Mouse (Mus musculus): Measurements from ENCODE around the gene Srebf2.
"Not testable (repeated sequence)": the region's sequence is repeated elsewhere in the genome, so short reads cannot be mapped to it uniquely, and the experiment has no call there.

The Srebf2 gene

DNA sequence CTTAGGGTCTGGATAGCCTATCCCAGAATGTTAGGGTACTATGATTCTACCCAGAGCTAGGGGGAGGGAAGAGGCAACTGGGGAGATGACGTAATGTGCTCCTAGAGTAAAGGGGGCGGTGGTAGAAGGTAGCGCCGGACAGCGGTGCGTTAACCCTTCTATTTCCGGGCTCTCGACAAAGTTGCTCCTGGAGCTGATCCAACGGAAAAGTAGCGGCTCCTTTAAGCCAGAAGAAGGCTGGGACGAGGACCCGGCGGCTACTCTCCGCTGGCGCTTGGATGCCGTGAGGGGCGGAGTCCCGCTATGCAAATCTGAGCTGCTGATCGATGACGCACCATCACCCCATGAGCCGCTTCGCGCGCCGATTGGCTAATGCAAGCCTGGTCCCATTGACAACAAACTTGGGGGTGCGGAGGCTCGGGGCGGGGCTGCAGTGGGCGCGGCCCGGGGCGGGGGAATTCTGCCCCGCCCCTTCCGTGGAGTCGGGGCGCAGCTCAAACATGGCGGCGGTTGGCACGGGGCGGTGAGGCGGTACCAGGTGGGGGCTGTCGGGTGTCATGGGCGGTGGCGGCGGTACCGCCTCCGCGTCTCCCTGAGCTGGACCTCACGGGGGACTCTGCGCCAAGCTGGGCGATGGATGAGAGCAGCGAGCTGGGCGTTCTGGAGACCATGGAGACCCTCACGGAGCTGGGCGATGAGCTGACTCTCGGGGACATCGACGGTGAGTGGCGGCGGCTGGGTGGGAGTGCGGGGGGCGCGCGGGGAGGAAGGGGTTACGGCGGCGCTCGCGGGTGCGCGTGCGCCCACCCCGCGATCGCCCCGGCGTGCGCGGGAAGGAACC, at the start of gene Srebf2:
Gene Srebf2, plus strand, starts transcription at position 412 of the 841 bp plus-strand sequence.
- DNase-seq = peak; percentile 99

DNA sequence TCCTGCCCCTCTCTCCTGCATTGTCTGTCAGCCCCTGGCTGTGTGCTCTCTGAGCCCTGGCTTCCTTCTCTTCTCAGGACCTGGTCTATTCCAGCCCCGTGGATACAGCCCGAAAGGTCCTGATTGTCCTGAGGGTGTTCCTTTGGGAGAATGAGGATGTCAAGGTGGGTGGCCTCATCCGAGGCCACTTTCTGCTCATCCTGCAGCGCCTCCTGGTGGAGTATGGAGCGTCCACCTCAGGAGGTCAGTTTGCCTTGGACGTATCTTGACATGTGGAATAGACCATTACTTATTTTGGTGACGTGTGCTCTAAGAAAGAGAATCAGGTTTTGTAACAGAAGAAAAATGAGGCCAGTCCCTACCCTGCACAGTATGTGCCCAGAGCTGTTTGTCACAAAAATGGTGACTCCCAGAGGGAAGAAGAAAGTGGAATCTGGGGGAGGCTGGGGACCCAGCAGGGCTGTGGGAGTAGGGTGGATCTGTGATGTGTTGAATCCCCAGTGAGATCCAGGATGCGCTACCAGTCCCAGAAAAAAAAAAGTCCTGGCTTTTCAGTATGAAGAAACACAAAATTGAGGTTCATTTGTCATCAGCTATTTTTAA, 39.9 kb upstream of the Srebf2 start:
- peak; percentile 52 for DNase-seq

DNA sequence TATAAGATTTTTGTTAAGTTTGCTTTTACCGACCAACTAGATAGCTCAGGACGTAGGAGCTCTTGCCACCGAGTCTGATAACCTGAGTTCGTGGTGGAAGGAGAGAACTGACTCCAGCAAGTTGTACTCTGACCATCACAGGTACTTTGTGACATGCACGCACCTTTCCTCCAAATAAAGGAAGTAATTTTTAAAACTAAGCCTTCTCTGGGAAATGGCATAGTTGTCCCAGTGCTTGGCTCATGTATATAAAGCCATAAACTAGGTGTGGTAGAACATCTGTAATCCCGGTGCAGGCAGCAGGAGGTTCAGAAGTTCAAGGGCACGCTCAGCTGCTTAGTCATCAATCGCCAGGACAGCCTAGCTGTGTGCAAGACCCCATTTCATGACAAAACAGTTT, 26.4 kb upstream of the Srebf2 start:
- no peak for DNase-seq

DNA sequence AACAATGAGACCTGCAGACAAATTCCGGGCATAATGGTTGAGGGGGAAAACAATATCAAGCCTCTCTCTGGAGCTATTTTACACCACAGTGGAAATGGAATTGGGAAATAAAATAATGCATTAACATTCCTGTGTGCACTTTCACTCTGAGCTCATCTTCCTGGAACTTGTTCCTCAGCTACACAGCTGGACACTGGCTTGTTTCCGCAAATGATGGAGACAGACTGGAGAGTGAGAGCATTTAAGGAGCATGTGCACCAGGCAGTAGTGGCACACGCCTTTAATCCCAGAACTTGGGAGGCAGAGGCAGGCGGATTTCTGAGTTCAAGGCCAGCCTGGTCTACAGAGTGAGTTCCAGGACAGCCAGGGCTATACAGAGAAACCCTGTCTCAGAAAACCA, 20.3 kb upstream of the Srebf2 start:
- DNase-seq = not testable (repeated sequence)

DNA sequence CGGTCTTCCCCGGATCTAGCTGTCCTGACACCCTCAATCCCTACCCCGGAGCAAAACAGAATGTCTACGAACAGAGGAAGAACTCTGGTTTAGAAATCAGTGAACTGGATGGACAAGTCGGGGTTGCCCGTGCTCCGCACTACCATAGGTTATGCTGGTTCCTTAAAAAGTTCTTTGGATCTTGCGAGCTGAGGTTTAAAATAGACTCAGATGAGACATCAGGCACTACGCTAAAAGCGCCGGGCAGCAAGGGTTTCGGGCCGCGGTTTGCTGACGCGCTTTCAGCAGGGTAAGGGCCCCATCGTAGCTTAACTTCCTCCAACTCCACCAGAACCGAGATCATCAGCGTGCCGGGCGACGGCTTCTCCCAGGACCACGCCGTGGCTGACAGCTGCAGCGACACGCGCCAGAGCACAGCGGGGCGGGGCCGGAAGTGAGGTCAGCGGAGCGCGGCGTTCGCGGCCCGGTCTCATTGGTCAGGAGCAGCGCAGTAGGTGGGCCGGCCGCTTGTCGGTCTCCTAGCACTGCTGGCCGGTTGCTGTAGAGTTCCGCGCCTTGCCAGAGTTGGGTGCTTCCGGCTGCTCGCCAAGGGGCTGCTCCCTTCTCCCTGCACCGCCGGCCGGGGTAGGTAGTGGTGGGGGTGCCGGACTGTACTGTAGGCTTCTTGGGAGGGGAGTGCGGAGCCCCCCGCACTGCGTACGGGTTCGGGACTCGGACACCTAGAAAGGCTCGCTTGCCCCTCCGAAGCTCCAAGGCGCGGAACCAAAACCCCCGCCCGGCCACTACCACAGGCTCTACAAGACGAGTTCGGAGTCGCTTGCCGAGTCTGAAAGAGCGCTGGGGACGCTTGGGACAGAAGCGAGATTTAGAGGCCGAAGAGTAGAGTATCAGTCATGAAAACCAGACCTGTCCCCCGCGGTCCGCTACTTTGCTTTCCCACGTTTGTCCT, 19.3 kb upstream of the Srebf2 start, which contains the start of gene Ccdc134:
Gene Ccdc134, plus strand, starts transcription at position 497 of the 949 bp plus-strand sequence.
- DNase-seq = peak; percentile 95

DNA sequence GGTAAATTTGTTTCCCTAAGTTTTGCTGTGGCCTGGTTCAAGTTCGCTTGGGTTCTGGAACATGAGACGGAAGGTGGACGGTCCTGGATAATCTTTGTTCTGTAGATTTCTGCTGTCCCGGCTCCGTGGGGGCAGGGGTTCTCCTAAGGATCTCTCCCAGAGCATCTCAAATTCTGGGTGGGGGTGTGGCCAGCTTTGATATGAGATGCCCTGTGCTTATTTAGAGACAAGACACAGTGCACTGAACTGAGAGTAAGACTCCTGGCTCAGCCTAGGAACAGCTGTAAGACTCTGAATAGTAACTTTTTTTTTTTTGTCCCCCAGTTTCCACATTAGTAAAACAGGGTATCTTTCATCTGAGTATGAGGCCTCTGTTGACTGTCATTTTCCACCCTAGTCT, 18.6 kb upstream of the Srebf2 start:
- peak; percentile 57 for DNase-seq

DNA sequence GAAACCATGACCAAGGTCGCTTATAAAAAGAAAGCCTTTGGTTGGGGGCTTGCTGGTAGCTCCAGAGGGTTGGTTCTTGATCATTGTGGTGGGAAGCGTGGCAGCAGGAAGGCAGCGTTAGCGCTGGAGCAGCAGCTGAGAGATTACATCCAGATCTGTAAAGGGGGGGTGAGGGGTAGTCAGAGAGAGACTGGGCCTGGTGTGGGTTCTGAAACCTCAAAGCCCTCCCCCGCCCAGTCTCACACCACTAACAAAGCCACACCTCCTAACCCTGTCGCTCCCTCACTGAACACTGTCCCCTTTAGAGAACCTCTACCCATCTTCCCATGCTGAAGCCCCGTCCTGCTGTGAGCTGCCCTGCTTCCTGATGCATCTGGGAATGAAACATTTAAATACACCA, 16.4 kb upstream of the Srebf2 start:
- no peak for DNase-seq

DNA sequence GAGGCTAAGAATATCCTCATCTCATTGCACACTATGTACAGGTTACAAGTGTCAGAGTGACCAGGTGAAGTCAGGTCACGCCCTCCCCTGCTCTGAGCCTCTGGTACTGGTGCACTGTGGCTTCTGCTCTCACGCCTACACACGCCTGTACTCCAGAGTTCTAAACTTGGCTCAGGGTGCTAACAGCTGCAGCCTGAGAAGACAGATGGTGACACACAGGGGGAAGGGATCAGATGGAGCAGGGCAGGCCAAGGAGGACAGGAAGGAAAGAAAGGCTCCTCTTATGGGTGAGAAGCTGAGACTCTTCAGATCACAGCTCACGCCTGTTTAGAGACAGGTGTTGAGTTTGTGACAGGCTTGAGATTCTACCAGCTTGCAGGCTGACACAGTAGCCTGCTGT, 11.6 kb upstream of the Srebf2 start:
- no peak for DNase-seq

DNA sequence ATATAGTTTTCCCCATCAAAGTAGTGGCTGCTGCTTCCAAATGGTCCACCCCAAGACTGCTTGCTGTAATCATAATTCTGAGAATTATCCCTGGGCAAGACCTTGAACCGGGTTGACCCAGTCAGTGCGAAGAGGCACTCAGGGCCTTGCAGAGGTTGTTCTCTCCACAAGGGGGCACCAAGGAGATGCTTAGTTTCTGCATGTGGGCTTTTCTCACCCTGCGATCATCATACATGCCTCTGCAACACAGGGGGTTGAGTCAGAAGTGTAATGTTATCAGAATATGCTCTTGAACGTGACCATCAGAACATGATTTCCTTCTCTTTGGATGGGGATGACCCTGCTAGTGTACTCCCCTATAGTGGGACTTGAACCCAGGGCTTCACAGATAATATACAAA, 8.4 kb upstream of the Srebf2 start:
- DNase-seq = peak; percentile 64

DNA sequence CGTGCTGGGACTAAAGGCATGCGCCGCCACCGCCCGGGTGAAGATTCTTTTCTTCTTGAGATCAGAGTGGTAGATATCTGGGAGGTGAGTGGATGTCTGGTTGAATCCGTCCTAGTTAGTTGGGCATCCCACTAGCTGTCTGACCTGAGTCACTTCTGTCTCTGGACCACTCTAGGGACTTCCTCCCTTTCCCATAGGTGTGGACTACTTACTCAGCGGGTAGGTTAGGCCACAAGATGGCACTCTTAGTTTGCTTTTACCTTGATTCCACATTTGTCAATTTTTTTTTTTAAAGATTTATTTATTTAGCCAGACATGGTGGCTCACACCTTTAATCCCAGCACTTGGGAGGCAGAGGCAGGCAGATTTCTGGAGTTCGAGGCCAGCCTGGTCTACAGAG, 7.8 kb upstream of the Srebf2 start:
- no peak for DNase-seq

DNA sequence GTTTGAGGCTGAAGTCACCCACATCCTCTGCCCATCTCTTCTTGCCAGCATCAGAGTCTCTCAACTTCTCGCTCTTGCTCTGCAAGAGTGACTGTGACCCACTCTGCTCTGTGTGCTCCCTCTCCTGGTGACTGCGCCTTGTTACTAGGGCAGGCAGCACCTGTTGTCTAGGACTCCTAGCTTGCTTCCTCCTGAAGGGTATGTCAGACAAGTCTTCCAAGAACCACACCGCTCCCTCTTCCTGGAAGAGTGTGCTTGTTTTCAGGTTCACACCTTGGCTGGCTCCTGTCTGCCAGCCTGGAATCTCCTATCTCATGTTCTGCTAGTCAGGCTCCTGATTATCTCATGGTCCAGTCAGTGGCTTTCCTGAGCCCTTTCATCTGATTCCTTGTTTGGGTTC, 6.6 kb upstream of the Srebf2 start:
- peak; percentile 13 for DNase-seq

DNA sequence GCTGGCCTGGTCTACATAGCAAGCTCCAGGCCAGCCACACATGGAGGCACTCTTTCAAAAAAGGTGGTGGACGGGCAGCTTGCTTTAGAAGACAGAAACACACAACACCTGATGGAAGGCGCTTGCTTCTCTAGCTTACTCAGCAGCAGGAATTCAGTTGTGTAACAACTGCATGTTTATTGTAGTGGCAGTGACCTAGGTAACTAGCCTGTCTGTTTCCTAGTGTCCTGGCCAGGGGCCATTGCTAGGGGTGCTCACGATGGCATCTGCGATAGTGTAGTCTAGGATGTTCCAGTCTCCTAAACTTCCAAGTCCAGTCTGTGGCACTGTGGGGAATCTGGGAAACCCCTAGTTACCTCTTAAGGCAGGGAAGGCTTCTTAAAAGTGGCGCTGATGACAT, 2.8 kb upstream of the Srebf2 start:
- no peak for DNase-seq

DNA sequence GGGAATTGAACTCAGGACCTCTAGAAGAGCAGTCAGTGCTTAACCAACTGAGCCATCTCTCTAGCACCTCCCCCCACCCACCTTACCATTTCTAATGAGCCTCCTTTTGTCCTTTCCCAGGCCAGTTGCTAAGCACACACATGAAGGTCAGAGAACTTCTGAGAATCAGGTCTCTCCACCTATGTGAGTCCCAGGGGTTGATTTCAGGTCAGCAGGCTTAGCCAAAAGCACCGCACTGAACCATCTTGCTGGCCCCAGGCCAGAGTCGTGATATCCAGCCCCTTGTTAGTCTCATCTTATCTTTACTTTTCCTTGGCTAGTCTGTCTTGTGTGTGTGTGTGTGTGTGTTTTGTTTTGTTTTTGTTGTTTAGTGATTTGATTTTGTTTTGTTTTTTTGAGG, 1.6 kb upstream of the Srebf2 start:
- DNase-seq = peak; percentile 43

DNA sequence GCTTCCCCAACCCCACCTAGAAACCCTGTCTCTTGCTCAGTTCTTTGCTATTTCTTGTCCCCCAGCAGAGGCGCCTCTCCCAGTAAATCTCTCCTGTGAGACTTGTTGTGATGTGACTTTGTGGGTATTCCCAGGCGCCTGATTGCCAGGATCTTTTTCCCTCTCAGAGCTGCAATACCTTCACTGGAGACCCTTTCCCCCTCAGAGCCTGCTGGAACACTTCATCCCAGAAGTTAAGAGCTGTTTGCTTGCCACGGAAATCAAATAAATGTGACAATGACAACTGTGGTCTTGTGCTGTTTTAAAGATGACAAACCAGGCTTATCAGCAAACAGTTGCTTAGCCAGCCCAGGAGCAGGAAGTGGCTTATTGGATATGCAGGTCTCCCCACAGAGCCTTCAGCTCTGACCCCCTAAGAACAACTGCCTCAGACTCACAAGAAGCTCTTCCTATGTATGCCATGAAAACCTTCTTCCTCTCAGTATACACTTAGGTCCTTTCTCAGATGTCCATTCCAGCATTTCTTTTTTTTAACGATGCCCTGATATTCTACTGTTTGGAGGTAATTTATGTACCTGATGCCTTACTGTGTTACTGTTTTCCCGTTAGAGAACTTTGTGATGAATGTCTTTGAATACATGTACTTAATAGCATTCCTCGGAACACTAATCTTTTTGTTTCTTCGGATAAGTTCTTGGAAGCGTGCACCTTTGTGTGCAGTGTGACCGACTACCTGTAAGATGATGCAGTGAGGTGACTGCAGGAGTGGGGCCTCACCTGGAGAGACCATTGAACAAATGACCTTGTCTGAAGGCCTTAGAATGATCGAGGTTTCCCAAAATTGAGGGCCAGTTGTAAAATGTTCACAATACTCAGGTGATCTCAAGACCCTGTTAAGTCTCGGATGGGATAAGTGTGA, 871 bp upstream of the Srebf2 start:
- peak; percentile 32 for DNase-seq

DNA sequence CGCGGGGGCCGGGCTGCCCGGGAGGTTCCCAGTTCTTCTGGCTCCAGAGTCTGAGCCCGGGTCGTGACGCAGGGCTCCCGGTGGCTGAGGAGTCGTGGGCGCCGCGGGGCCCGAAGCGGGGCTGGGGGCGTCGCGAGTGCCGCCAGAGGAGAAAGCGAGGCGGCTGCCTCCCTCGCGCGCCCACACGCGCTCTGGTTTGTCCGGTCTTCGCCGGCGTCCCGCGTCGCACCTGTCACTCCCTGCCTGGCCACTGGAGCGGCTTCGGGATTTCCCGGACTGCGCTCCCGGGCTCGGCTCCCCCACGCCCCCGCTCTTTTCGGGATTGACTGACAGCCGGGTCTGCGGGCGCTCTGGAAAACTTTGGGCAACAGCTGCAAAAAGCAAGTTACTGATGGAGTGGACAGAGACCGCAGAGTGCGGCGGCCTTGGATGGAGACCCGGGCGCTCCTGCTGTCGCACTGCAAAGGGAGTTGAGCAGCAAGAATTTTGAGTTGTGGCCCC, 680 bp downstream of the Srebf2 start:
- peak; percentile 72 for DNase-seq

DNA sequence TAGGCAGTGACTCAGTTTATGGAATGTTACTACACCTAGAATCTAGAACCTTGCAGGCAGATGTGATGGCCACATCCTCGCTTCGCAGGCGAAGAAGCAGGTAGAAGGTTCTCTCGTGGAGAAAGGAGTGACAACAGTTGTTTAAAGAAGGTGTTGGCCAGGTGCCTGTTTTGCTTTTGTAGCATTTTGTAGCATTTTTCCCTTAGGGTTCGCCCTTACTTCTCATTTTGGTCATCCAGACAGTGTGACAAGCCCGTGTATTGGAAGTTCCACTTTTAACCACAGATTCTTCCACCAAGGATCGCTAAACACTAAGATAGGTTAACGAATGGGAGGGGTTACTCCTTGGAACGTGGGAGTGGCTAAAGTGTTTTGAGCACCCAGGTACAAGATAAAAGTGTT, 1.5 kb downstream of the Srebf2 start:
- DNase-seq = peak; percentile 58

DNA sequence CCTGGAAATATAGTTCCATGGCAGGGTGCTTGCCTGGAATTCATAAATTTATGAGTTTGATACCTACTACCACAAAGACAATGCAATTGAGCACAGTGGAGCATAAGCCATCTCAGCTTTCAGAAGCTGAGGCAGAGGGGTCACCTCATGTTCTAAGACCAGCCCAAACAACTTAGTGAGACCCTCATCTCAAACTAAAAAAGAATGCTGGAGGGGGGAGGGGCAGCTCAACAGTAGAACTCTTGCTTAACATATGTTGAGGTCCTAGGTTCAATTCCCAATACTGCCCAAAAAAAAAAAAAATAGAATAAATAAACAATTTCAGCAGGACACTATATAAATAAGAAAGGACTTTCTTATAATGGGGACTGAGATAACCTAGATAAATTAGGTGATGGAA, 3.1 kb downstream of the Srebf2 start:
- DNase-seq = no peak

DNA sequence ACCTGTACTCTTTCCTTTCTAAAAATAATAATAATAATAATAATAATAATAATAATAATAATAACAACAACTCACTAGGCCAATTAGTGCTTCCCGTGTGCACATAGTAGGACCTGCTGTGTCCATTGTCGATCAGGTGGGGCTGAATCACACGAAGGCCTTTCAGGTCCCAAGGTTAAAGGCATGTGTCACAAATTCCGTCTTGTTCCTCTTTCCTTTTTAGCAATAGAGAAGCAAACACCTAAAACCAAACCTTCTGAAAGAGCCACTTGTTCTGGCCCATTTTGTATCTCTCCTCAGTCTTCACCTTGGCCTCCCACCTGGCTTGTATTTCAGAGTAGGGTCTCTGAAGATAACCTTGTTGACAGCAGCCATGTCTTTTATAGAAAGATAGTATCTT, 4.2 kb downstream of the Srebf2 start:
- no peak for DNase-seq

DNA sequence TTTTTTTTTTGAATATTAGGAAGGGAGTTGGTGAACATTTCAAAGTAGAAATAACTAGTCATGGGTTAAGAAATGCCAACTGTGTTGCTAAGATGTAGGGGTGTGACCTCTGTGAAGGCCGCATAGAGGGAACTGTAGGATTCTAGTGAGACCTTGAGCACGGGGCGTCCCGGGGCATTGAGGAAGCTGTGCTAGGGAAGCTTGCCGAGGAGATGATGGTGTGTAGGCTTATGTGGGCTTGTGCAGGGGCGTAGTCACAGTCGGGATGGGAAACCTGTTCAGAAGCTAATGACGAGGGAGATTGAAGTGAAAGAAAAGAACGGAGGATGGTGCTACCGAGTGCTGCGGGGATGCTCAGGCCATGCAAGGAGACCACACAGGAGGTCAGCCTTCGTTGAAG, 5.0 kb downstream of the Srebf2 start:
- DNase-seq = no peak

DNA sequence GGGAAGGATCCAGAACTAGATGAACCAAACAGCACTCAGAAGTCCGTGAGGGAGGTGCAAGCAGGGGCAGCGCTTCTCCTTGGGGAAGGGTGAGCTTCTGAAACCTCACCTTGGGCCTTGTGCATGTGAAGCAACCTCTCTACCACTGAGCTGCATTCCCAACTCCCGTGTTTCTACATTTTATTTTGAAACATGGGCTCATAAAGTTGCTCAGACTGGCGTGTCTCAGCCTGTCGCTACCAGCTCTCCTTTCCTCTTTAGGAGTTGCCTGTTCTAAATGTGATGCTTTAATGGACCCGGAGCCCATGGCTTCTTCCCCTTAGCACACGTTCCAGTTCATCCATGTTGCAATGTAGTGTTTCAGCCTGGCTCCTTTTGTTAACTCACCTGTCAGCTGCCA, 5.5 kb downstream of the Srebf2 start:
- no peak for DNase-seq

DNA sequence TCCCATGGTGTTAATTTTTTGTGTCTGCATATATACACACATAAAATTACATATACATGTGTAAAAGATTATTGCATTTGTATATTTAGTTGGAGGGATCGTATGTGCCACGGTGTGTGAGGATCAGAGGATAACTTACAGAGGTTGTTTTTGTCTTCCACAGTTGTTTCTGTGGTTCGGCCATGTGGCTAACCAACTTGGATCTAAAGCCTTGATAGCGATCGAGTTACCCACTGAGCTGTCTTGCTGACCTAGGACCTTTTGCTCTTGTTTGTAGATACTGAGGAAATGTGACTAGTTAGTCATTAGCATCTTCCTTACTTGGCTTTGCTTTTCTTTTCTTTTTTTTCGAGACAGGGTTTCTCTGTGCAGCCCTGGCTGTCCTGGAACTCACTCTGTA, 9.3 kb downstream of the Srebf2 start:
- DNase-seq = no peak

DNA sequence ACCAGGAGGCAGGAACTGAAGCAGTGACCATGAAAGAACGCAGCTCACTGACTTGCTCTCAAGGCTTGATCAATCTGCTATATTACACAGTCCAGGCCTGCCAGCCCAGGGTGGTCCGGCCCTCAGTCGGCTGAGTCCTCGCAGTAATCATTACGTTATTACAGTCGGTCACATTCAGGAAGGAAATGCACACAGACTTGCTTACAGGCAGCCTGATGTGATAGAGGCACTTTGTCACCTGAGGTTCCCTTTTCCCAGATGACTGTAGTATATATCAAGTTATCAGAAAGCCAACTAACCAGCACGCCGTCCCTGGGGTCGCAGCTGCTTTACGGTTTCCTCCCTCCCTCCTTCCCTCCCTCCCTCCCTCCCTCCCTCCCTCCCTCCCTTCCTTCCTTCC, 9.9 kb downstream of the Srebf2 start:
- DNase-seq = no peak

Data from liver (tissue).